Mouse (Mus musculus) thymus, adult 2 months (tissue): ENCODE data around the gene Zfp113.

Experiments used
- CTCF ChIP-seq: fragments of 200-500 bp; IDR thresholded peaks from 2 replicates; pipeline ENCODE4 v1.5.1; 2012; ENCODE audit warnings: mild to moderate bottlenecking, control low read depth, low read length, moderate library complexity, borderline replicate concordance; ENCODE audit not compliant: control insufficient read depth, poor library complexity, insufficient read depth; ENCODE audit errors: extremely low read depth
- POLR2A ChIP-seq: fragments of 200-500 bp; IDR thresholded peaks from 2 replicates; pipeline ENCODE4 v1.6.1; 2012; ENCODE audit warnings: mild to moderate bottlenecking, low read length, control low read depth, moderate library complexity; ENCODE audit not compliant: control insufficient read depth, poor library complexity, insufficient read depth; ENCODE audit errors: extremely low read depth

GRCm38 (mm10) chr5:138165594-138165993 is 10.1 kb upstream of the Zfp113 start:
- no peak for TF ChIP-seq CTCF
- TF ChIP-seq POLR2A, result no peak
